Mouse (Mus musculus): ENCODE measurements at regions not wholly inside any gene's neighbourhood (a gene's known extent, or its start where the extent isn't known, plus 50 kb on each side); places are given as distances from the start of the nearest gene placed in this dataset.

GRCm38 (mm10) chr13:101422082-101422481, 345.9 kb downstream of the Pik3r1 start:
- TF ChIP-seq CTCF (IDR thresholded peaks at IDR 0.05; ENCODE audit: low read depth, low read length) (no peak), POLR2A (IDR thresholded peaks at IDR 0.05; ENCODE audit: borderline replicate concordance, low read depth, low read length) (no peak)
- Histone ChIP-seq H3K27ac (ENCODE audit: insufficient read depth, low read depth, low read length) (no peak overlapping the region), H3K4me3 (ENCODE audit: insufficient read depth, low read length) (no peak overlapping the region), H3K4me1 (ENCODE audit: control insufficient read depth, insufficient read depth, low read length) (no peaks in the 10 kb centered on the region)

GRCm38 (mm10) chr13:101419457-101420025, 348.5 kb downstream of the Pik3r1 start:
- H3K4me3 ChIP-seq (ENCODE audit: insufficient read depth, low read length), result no peak overlapping the region
- H3K4me1 ChIP-seq (ENCODE audit: control insufficient read depth, insufficient read depth, low read length), result no peaks in the 10 kb centered on the region
- TF ChIP-seq POLR2A (IDR thresholded peaks at IDR 0.05; ENCODE audit: borderline replicate concordance, low read depth, low read length) (no peak), CTCF (IDR thresholded peaks at IDR 0.05; ENCODE audit: low read depth, low read length) (no peak)

GRCm38 (mm10) chr13:101418272-101418671, 349.7 kb downstream of the Pik3r1 start:
- no peak for TF ChIP-seq CTCF (IDR thresholded peaks at IDR 0.05; ENCODE audit: low read depth, low read length)
- TF ChIP-seq POLR2A (IDR thresholded peaks at IDR 0.05; ENCODE audit: borderline replicate concordance, low read depth, low read length), result no peak
- Histone ChIP-seq H3K4me3 (ENCODE audit: insufficient read depth, low read length) (no peak overlapping the region), H3K27ac (ENCODE audit: insufficient read depth, low read depth, low read length) (no peak overlapping the region), H3K4me1 (ENCODE audit: control insufficient read depth, insufficient read depth, low read length) (no peaks in the 10 kb centered on the region)

More at GRCm38 (mm10) chr13:101419457-101420025, 348.5 kb downstream of the Pik3r1 start:
- H3K27ac ChIP-seq (ENCODE audit: insufficient read depth, low read depth, low read length), result no peak overlapping the region

- H3K27ac ChIP-seq (ENCODE audit: insufficient read depth, low read depth, low read length), result no peak overlapping the region
- TF ChIP-seq CTCF (IDR thresholded peaks at IDR 0.05; ENCODE audit: low read depth, low read length), result no peak
- TF ChIP-seq POLR2A (IDR thresholded peaks at IDR 0.05; ENCODE audit: borderline replicate concordance, low read depth, low read length), result no peak
Measured at GRCm38 (mm10) chr13:101408885-101409284, 359.1 kb downstream of the Pik3r1 start.

GRCm38 (mm10) chr13:101407633-101408032, 360.4 kb downstream of the Pik3r1 start:
- TF ChIP-seq POLR2A (IDR thresholded peaks at IDR 0.05; ENCODE audit: borderline replicate concordance, low read depth, low read length), result no peak
- Histone ChIP-seq H3K27ac (ENCODE audit: insufficient read depth, low read depth, low read length) (no peak overlapping the region), H3K4me1 (ENCODE audit: control insufficient read depth, insufficient read depth, low read length) (no peaks in the 10 kb centered on the region), H3K4me3 (ENCODE audit: insufficient read depth, low read length) (no peak overlapping the region)

More at GRCm38 (mm10) chr13:101408885-101409284, 359.1 kb downstream of the Pik3r1 start:
- H3K4me1 ChIP-seq (ENCODE audit: control insufficient read depth, insufficient read depth, low read length), result no peaks in the 10 kb centered on the region
- H3K4me3 ChIP-seq (ENCODE audit: insufficient read depth, low read length), result no peak overlapping the region

DNA sequence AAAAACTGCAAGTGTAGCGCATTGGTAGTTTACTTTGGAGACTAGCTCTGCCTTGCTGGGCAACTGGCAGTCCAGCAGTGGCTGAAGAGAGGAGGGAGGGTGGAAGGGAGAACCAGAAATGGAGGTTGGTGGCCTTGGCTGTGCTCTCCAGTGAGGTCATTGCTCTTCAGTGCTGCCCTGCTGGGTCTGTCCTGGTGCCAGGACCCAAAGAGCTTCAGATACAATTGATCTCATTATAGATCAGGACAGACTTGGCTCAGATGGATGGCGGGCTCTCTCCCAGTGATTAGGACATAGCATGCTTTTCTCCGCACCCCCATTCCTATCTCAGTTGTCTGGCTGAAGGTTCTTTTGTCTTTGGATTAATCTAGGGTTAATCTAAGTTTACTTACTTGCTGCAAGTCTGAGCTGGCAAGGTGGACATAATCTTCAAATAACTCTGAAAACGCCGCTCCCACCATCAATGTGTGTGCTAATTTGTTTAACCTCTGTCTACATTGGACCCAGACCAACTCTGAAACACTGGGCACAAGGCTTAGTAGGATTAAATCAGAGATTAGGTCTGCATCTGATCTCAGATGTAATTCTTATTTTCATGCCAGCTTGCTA, 394.3 kb downstream of the Pik3r1 start:
- Histone ChIP-seq H3K27ac (ENCODE audit: insufficient read depth, low read depth, low read length) (no peak overlapping the region), H3K4me1 (ENCODE audit: control insufficient read depth, insufficient read depth, low read length) (no peaks in the 10 kb centered on the region), H3K4me3 (ENCODE audit: insufficient read depth, low read length) (no peak overlapping the region)
- TF ChIP-seq CTCF (IDR thresholded peaks at IDR 0.05; ENCODE audit: low read depth, low read length), result no peak
- no peak for TF ChIP-seq POLR2A (IDR thresholded peaks at IDR 0.05; ENCODE audit: borderline replicate concordance, low read depth, low read length)

DNA sequence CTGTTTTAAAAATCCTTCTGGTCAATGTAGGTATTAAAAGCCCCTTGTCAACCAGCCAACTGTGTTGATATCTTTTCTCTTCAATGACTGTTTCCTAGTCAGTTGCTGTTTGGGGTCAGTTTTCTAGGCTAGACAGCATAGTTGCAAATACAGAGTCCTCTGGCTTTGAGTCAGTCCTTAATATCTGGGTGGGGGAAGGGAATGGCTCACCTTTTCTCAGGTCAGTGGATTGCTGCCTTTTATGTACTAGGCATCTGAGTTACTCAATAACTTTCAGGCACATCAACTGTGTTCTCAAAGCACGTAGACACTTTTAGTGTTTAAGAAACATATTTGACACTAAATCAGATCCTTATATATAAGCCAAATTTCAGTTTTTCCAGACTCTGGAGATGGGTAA, 396.1 kb downstream of the Pik3r1 start:
- Histone ChIP-seq H3K4me3 (ENCODE audit: insufficient read depth, low read length) (no peak overlapping the region), H3K27ac (ENCODE audit: insufficient read depth, low read depth, low read length) (no peak overlapping the region)
- TF ChIP-seq CTCF (IDR thresholded peaks at IDR 0.05; ENCODE audit: low read depth, low read length) (no peak), POLR2A (IDR thresholded peaks at IDR 0.05; ENCODE audit: borderline replicate concordance, low read depth, low read length) (no peak)

GRCm38 (mm10) chr13:101368170-101368569, 399.8 kb downstream of the Pik3r1 start:
- Histone ChIP-seq H3K27ac (ENCODE audit: insufficient read depth, low read depth, low read length) (no peak overlapping the region), H3K4me1 (ENCODE audit: control insufficient read depth, insufficient read depth, low read length) (no peaks in the 10 kb centered on the region), H3K4me3 (ENCODE audit: insufficient read depth, low read length) (no peak overlapping the region)
- TF ChIP-seq CTCF (IDR thresholded peaks at IDR 0.05; ENCODE audit: low read depth, low read length) (no peak), POLR2A (IDR thresholded peaks at IDR 0.05; ENCODE audit: borderline replicate concordance, low read depth, low read length) (no peak)

More for the DNA sequence above, 396.1 kb downstream of the Pik3r1 start:
- H3K4me1 ChIP-seq (ENCODE audit: control insufficient read depth, insufficient read depth, low read length), result no peaks in the 10 kb centered on the region

GRCm38 (mm10) chr13:101355363-101355762, 412.7 kb downstream of the Pik3r1 start:
- Histone ChIP-seq H3K27ac (ENCODE audit: insufficient read depth, low read depth, low read length) (no peak overlapping the region), H3K4me1 (ENCODE audit: control insufficient read depth, insufficient read depth, low read length) (no peaks in the 10 kb centered on the region), H3K4me3 (ENCODE audit: insufficient read depth, low read length) (no peak overlapping the region)
- no peak for TF ChIP-seq CTCF (IDR thresholded peaks at IDR 0.05; ENCODE audit: low read depth, low read length)

DNA sequence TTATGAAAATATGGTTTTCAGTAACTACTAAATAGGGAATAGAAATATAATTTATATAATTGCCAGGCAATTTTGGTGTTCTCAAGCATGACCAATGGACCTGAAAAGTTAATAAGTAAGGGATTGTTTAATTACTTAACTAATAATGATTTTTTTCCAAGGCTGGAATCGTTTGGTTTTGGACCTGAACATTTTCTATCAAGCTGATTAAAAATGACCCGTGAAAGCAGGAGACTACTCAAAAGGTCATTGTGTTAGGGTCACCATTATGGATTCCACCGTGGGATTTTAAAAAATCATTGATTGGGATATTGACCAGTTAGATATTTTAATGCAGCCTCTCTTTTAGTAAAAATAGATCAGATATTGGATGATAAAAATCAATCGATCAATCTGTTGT, 416.9 kb downstream of the Pik3r1 start:
- H3K27ac ChIP-seq (ENCODE audit: insufficient read depth, low read depth, low read length), result no peak overlapping the region
- no peak for TF ChIP-seq POLR2A (IDR thresholded peaks at IDR 0.05; ENCODE audit: borderline replicate concordance, low read depth, low read length)
- no peak for TF ChIP-seq CTCF (IDR thresholded peaks at IDR 0.05; ENCODE audit: low read depth, low read length)
- H3K4me1 ChIP-seq (ENCODE audit: control insufficient read depth, insufficient read depth, low read length), result no peaks in the 10 kb centered on the region
- no peak overlapping the region for H3K4me3 ChIP-seq (ENCODE audit: insufficient read depth, low read length)

Measured in bone marrow macrophage, adult 2 months (primary cell).